Mouse (Mus musculus): ENCODE data around the gene Glipr1. TPM values are rescaled to one million over a fixed set of nuclear protein-coding genes. Genes with fewer than 3 reads are reported as not detected.
"Not testable (repeated sequence)": the region's sequence is repeated elsewhere in the genome, so short reads cannot be mapped to it uniquely, and the experiment has no call there.

Glipr1 gene
- polyA plus RNA-seq (2016; fragmentation: Nextera tagmentation; extraction: Ambion mirVana) = 0.44 and 1.0 TPM in 2 replicates

DNA sequence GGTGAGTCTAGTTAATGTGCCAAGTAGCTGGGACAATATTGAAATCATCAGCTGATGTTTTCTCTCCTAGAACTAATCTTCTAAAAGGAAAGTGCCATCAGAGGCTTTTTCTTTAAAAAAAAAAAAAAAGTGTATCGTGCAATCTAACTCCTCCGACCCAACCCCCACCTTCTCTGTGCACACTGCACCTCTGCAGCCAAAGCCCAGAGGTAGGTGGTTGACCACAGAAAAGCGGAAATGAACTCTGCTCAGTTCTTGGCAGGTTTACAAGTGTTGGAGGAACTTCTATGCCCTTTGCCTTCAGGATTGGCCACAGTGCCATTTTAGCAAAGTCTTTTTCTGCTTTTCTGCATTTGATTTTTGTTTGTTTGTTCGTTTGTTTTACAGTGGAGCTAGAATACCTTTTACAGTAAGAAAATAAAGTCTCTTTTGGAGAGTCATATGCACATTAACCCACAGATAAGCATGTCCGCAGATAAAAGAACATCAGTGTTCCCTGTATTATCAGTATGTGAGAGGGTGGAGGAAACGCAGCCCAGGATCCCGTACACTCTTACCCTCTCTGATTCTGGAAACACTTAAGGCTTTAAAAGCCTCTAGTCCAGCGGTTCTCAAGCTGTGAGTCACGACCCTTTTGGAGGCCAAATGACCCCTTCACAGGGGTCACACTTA, at the start of gene Glipr1:
Gene Glipr1 (minus strand): TSS at position 88 of the 672 bp plus-strand sequence.
- no peaks in the 10 kb centered on the region for H3K9me3 ChIP-seq
- ATAC-seq (ENCODE audit: low FRiP score) = no peak
- H3K9ac ChIP-seq = no peak within 1 kb of the TSS
- H3K4me2 ChIP-seq = no peak within 1 kb of the TSS
- 75% methylated on average over 9 of the region's 9 CpGs for WGBS
- no peak within 1 kb of the TSS for H3K4me3 ChIP-seq (replicated peaks)
- no peaks in the 10 kb centered on the region for H3K4me1 ChIP-seq
- H3K36me3 ChIP-seq (replicated peaks) = no peaks in the 10 kb centered on the region
- H3K27ac ChIP-seq = no peak within 1 kb of the TSS
- no peaks in the 10 kb centered on the region for H3K27me3 ChIP-seq

DNA sequence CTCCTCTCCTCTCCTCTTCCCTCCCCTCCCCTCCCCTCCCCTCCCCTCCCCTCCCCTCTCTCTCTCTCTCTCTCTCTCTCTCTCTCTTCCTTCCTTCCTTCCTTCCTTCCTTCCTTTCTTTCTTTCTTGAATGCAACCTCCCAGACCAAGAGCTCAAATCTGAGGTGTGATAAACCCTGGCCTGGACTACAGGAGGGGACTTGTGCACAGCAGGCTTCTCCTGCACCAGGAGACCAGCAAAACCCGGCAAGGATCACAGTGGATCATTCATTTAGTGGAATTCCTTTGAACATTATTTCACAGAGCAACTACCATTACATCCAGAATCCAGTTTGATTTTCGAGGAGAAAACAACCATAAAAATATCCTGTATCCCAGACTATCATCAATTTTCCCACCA, 49.5 kb upstream of the Glipr1 start:
- not testable (repeated sequence) for ATAC-seq (ENCODE audit: low FRiP score); H3K9me3 ChIP-seq; H3K9ac ChIP-seq; H3K27ac ChIP-seq; H3K36me3 ChIP-seq (replicated peaks); H3K4me2 ChIP-seq; H3K27me3 ChIP-seq; H3K4me1 ChIP-seq; H3K4me3 ChIP-seq (replicated peaks)
- WGBS = 78% methylated on average over 2 of the region's 2 CpGs

DNA sequence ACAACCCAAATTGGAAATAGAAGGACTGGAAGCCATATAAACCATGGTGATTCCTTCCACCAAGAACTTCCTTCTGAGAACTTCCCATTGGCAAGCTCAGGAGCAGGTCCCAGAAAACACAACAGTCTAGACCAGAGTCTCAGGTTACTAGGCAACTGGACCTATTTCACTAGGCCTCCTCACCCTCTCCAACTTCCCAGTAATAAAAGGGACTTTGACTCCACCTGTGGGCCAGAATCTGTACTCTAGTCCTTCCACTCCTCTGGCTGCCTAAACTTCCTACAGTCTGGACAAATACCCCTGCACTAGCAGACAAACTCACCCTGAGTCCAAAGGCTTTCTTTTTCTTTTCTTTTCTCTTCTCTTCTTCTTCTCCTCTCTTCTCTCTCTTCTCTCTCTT, 48.8 kb upstream of the Glipr1 start:
- Histone ChIP-seq H3K36me3 (replicated peaks) (no peaks in the 10 kb centered on the region), H3K9ac (no peak overlapping the region), H3K4me2 (no peak overlapping the region), H3K27me3 (no peaks in the 10 kb centered on the region), H3K4me3 (replicated peaks) (no peak overlapping the region), H3K27ac (no peak overlapping the region), H3K4me1 (no peaks in the 10 kb centered on the region), H3K9me3 (no peaks in the 10 kb centered on the region)
- no peak for ATAC-seq (ENCODE audit: low FRiP score)

- H3K4me1 ChIP-seq; H3K9me3 ChIP-seq; H3K4me3 ChIP-seq (replicated peaks); H3K27me3 ChIP-seq; H3K36me3 ChIP-seq (replicated peaks); H3K27ac ChIP-seq; H3K4me2 ChIP-seq; H3K9ac ChIP-seq: not testable (repeated sequence)
- ATAC-seq (ENCODE audit: low FRiP score) = peak; percentile 46; the same call in 1 of the 2 replicates
- WGBS = 72% methylated on average over 14 of the region's 14 CpGs
These were observed 41.9 kb upstream of the Glipr1 start for GRCm38 (mm10) chr10:112044283-112044682.

DNA sequence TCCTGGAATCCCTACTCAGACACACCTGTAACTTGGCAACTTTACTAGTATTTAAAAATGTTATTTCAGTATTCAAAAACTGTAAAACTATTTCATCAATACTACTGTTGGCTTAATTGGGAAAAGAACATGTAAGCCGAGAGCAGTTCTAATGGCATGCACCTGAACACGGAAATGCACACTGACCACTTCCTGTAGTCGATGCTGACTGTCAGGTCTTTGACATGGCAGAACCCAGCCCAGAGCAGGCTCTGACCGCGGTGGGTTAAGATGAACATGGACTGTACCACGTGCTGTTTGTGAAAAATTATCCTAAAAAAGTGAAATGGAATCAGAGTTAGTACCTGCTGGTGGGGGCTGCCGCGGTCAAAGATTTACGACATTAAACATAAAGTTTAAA, 41.1 kb upstream of the Glipr1 start:
- not testable (repeated sequence) for H3K4me3 ChIP-seq (replicated peaks); H3K9ac ChIP-seq; H3K4me1 ChIP-seq; ATAC-seq (ENCODE audit: low FRiP score); H3K4me2 ChIP-seq; H3K27ac ChIP-seq; H3K9me3 ChIP-seq; H3K36me3 ChIP-seq (replicated peaks); H3K27me3 ChIP-seq
- WGBS = 84% methylated on average over 9 of the region's 9 CpGs

- H3K27ac ChIP-seq; ATAC-seq (ENCODE audit: low FRiP score); H3K4me3 ChIP-seq (replicated peaks); H3K4me1 ChIP-seq; H3K9ac ChIP-seq; H3K4me2 ChIP-seq; H3K36me3 ChIP-seq (replicated peaks); H3K27me3 ChIP-seq; H3K9me3 ChIP-seq: not testable (repeated sequence)
- 70% methylated on average over 3 of the region's 3 CpGs for WGBS
These were observed 26.3 kb upstream of the Glipr1 start for GRCm38 (mm10) chr10:112028689-112029088.

- Histone ChIP-seq H3K9me3 (no peaks in the 10 kb centered on the region), H3K36me3 (replicated peaks) (no peaks in the 10 kb centered on the region), H3K4me3 (replicated peaks) (no peak overlapping the region), H3K27me3 (no peaks in the 10 kb centered on the region), H3K4me1 (no peaks in the 10 kb centered on the region), H3K4me2 (no peak overlapping the region), H3K27ac (no peak overlapping the region), H3K9ac (no peak overlapping the region)
- no peak for ATAC-seq (ENCODE audit: low FRiP score)
- WGBS = 75% methylated on average over 2 of the region's 2 CpGs
These were observed 21.2 kb upstream of the Glipr1 start for GRCm38 (mm10) chr10:112023585-112023984.

GRCm38 (mm10) chr10:112009511-112009910, 7.1 kb upstream of the Glipr1 start:
- 82% methylated on average over 1 of the region's 1 CpGs for WGBS

DNA sequence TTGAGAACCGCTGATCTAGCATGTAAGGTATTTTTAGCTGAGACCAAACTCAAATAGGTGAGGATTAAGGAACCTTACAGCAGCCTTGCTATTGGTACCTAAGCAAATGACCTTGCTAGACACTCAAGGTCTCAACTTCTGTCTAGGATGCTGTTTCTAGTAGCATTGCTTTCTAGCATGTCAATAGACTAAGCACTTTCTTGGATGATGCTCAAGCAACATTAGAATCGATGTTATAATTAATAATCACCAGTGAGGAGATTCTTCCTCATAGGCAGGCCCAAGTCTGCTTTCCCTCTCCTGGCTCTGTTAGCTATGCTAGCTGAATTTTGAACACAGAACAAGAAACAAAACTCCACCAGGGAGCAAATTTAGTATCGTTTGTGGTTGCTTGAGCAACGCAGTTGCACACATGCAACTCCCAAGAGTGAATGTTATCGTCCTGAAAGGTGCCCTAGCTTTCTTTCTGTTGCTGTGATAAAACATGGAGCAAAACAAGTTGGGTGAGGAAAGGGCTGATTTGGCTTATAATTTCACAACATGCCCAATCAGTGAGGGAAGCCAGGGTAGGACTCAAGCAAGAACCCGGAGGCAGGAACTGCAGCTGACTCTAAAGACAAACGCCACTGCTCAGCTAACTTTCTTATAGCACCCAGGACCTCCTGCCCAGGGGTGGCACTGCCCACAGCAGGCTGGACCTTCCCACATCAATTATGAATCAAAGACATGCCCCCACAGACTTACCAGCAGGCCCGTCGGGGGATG, 493 bp downstream of the Glipr1 start:
- ATAC-seq (ENCODE audit: low FRiP score) = no peak
- H3K4me1 ChIP-seq = no peaks in the 10 kb centered on the region
- WGBS = 88% methylated on average over 9 of the region's 9 CpGs

More at GRCm38 (mm10) chr10:112009511-112009910, 7.1 kb upstream of the Glipr1 start:
- not testable (repeated sequence) for H3K4me3 ChIP-seq (replicated peaks); ATAC-seq (ENCODE audit: low FRiP score); H3K36me3 ChIP-seq (replicated peaks); H3K4me2 ChIP-seq; H3K9ac ChIP-seq; H3K9me3 ChIP-seq; H3K27me3 ChIP-seq; H3K27ac ChIP-seq; H3K4me1 ChIP-seq

GRCm38 (mm10) chr10:112001350-112001749, 1.1 kb downstream of the Glipr1 start:
- Histone ChIP-seq H3K27ac (no peak overlapping the region), H3K4me2 (no peak overlapping the region), H3K9ac (no peak overlapping the region), H3K9me3 (no peaks in the 10 kb centered on the region), H3K4me1 (no peaks in the 10 kb centered on the region), H3K27me3 (no peaks in the 10 kb centered on the region), H3K4me3 (replicated peaks) (no peak overlapping the region), H3K36me3 (replicated peaks) (no peaks in the 10 kb centered on the region)
- ATAC-seq (ENCODE audit: low FRiP score) = no peak
- 93% methylated on average over 2 of the region's 2 CpGs for WGBS

More for the DNA sequence above, 493 bp downstream of the Glipr1 start:
- Histone ChIP-seq H3K4me3 (replicated peaks) (no peak overlapping the region), H3K9me3 (no peaks in the 10 kb centered on the region), H3K27ac (no peak overlapping the region), H3K36me3 (replicated peaks) (no peaks in the 10 kb centered on the region), H3K4me2 (no peak overlapping the region), H3K27me3 (no peaks in the 10 kb centered on the region), H3K9ac (no peak overlapping the region)

DNA sequence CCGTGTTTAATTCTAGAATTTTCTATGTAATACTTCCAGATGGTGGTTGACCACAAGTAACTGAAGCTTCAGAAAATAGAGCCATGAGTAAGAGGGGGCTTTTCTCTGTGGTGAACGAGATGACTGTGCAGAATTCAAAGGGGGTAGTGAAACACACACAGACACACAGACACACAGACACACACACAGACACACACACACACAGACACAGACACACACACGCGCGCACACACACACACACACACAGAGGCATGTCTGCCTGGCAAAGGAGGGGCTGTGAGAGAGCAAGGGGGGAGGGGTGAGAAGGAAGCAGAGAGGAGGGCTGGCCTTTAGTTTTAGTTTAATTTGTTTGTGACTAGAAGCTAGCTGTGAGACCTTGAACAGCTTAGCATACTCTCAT, 1.9 kb downstream of the Glipr1 start:
- Histone ChIP-seq H3K9ac (no peak overlapping the region), H3K9me3 (no peaks in the 10 kb centered on the region), H3K4me3 (replicated peaks) (no peak overlapping the region), H3K27me3 (no peaks in the 10 kb centered on the region), H3K36me3 (replicated peaks) (no peaks in the 10 kb centered on the region), H3K27ac (no peak overlapping the region), H3K4me2 (no peak overlapping the region), H3K4me1 (no peaks in the 10 kb centered on the region)
- ATAC-seq (ENCODE audit: low FRiP score) = no peak
- WGBS = 88% methylated on average over 5 of the region's 5 CpGs

DNA sequence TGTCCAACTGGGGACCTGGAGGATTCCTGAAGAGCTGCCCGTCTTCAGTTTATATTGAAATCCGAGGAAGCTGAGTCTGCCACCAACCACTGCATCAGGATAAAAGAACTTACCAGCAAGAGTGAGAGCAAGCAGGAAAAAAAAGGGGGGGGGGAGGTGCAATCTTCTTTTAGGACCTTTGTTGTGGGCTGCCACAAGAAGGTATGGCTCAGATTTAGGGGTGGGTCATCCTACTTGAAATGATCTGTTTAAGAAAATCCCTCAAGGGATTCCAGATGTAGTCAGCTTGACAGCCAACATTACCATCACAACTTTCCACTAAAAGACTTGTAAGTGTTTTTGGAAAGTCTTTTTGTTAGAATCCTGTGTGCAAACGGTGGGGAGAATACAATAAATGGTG, 2.7 kb downstream of the Glipr1 start:
- Histone ChIP-seq H3K9me3 (no peaks in the 10 kb centered on the region), H3K27me3 (no peaks in the 10 kb centered on the region), H3K4me1 (no peaks in the 10 kb centered on the region), H3K9ac (no peak overlapping the region), H3K4me2 (no peak overlapping the region), H3K4me3 (replicated peaks) (no peak overlapping the region), H3K27ac (no peak overlapping the region), H3K36me3 (replicated peaks) (no peaks in the 10 kb centered on the region)
- 65% methylated on average over 3 of the region's 3 CpGs for WGBS
- ATAC-seq (ENCODE audit: low FRiP score) = no peak

- no peak overlapping the region for H3K4me2 ChIP-seq
- no peak overlapping the region for H3K4me3 ChIP-seq (replicated peaks)
- H3K9me3 ChIP-seq = no peaks in the 10 kb centered on the region
- H3K27ac ChIP-seq = no peak overlapping the region
- no peak overlapping the region for H3K9ac ChIP-seq
- H3K4me1 ChIP-seq = no peaks in the 10 kb centered on the region
- H3K27me3 ChIP-seq = no peaks in the 10 kb centered on the region
- H3K36me3 ChIP-seq (replicated peaks) = no peaks in the 10 kb centered on the region
- no peak for ATAC-seq (ENCODE audit: low FRiP score)
These were observed 4.8 kb downstream of the Glipr1 start for GRCm38 (mm10) chr10:111997671-111998070.
